Mouse (Mus musculus): ENCODE data around the gene Zkscan4.
A peak's percentile ranks its signal among the peaks of the same experiment; 100 is the strongest.

Zkscan4 gene

DNA sequence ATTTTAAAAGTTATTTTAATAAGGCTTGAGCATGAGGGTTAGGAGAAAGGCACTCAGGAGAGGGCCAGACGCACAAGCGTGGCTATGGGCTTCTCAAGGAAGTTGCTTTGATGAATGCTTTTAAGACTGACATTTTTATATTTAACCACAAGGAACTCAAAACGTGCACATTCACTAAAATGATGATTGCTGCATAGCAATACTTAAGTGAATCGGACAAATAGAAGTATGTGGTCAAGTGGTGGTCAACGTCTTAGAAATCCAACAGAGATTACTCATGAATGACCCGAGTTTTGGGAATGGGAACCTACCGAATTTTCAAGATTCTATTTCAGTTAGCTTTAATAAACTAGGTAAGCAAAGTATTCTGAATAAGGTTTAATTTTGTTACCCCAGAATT, 51.4 kb downstream of the Zkscan4 start:
- peak; percentile 17 for DNase-seq (ENCODE audit: low read depth)

- peak; percentile 87 for DNase-seq (ENCODE audit: low read depth)
Observed at GRCm38 (mm10) chr13:21530781-21531201, 52.1 kb downstream of the Zkscan4 start, which contains the start of gene Zkscan8. TSS of gene Zkscan8 (minus strand) at chr13:21531120.
